Mouse (Mus musculus): ENCODE results near the gene 2310022B05Rik.

DNA sequence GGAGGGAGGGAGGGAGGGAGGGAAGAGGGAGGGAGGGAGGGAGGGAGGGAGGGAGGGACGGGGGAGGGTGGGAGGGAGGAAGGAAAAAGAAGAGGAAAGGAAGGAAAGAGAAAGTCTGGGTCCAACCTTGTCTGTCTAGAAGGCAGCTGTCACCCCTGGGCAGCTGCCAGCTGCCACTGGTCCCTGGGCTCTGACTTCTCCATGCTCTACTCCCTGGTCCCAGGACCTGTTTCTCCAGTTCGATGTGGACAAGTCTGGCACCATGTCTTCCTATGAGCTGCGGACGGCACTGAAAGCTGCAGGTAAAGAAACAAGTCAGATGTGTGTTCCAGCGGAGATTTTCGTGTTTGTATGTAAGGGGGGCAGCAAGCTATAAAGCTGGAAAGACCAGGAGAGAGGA is 48.8 kb downstream of the 2310022B05Rik start:
- no peak for TF ChIP-seq CTCF (IDR thresholded peaks at IDR 0.05 in 2 of 3, conservative IDR thresholded peaks at IDR 0.05 in 1 of 3; ENCODE audit: control insufficient read depth in 1 of 3, insufficient read depth in 1 of 3, low read depth in 2 of 3, low read length in 3 of 3, poor library complexity in 1 of 3, severe bottlenecking in 1 of 3)
- TF ChIP-seq MEF2A (IDR thresholded peaks at IDR 0.05; ENCODE audit: extremely low read depth, insufficient replicate concordance, low read depth, low read length, poor library complexity, severe bottlenecking): no peak
- TF ChIP-seq POLR2A (IDR thresholded peaks at IDR 0.05; ENCODE audit: control insufficient read depth in 1 of 2, insufficient read depth in 1 of 2, low read depth in 1 of 2, low read length in 2 of 2, poor library complexity in 1 of 2): no peak
- TF ChIP-seq USF1 (IDR thresholded peaks at IDR 0.05; ENCODE audit: low read depth, low read length): no peak
- no peak for TF ChIP-seq ZNF384 (IDR thresholded peaks at IDR 0.05; ENCODE audit: low read depth, low read length)
- TF ChIP-seq JUND (IDR thresholded peaks at IDR 0.05; ENCODE audit: low read depth, low read length): no peak
- no peak for TF ChIP-seq HCFC1 (IDR thresholded peaks at IDR 0.05; ENCODE audit: low read depth, low read length)
- no peak for TF ChIP-seq MAZ (IDR thresholded peaks at IDR 0.05; ENCODE audit: low read depth, low read length)

Measured in MEL (cell line).